Mouse (Mus musculus) forebrain, embryonic 16.5 days (tissue): ENCODE measurements at regions not wholly inside any gene's neighbourhood (a gene's known extent, or its start where the extent isn't known, plus 50 kb on each side); places are given as distances from the start of the nearest gene placed in this dataset.
A peak's percentile ranks its signal among the peaks of the same experiment; 100 is the strongest.

Experiments used
- ATAC-seq: fragments of 200-750 bp; cut with Nextera tagmentation; 2 replicates; pipeline ENCODE4 v1.8.0; 2017; ENCODE audit warnings: mild to moderate bottlenecking, moderate library complexity
- H3K27ac ChIP-seq: fragments of 300-500 bp; sonication (generic); 2 replicates; pipeline ENCODE4 v1.5.1; 2014; ENCODE audit warnings: low read length, control low read depth
- H3K27me3 ChIP-seq: fragments of 300-500 bp; sonication (generic); replicated peaks from 2 replicates; pipeline ENCODE4 v1.6.1; 2014; ENCODE audit warnings: low read length; ENCODE audit not compliant: control insufficient read depth, insufficient read depth
- H3K36me3 ChIP-seq: fragments of 300-500 bp; sonication (generic); 2 replicates; pipeline ENCODE4 v1.6.1; 2014; ENCODE audit not compliant: control insufficient read depth, insufficient read depth
- H3K4me1 ChIP-seq: fragments of 300-500 bp; sonication (generic); replicated peaks from 2 replicates; pipeline ENCODE4 v1.6.1; 2014; ENCODE audit warnings: low read length; ENCODE audit not compliant: control insufficient read depth, insufficient read depth
- H3K4me2 ChIP-seq: fragments of 300-500 bp; sonication (generic); 2 replicates; pipeline ENCODE4 v1.6.1; 2014; ENCODE audit warnings: mild to moderate bottlenecking, low read length, control low read depth
- H3K4me3 ChIP-seq: fragments of 300-500 bp; sonication (generic); replicated peaks from 2 replicates; pipeline ENCODE4 v1.5.1; 2014; ENCODE audit warnings: mild to moderate bottlenecking, low read length, control low read depth
- H3K9ac ChIP-seq: fragments of 300-500 bp; sonication (generic); replicated peaks from 2 replicates; pipeline ENCODE4 v1.6.1; 2014; ENCODE audit warnings: low read depth, low read length, control low read depth
- H3K9me3 ChIP-seq: fragments of 300-500 bp; sonication (generic); 2 replicates; pipeline ENCODE4 v1.6.1; 2016; ENCODE audit warnings: low read length; ENCODE audit not compliant: control insufficient read depth
- WGBS: fragments of 180-500 bp; shearing (Covaris S2); extraction: QIAGEN DNeasy Blood & Tissue Kit; methylation state at CpG from one replicate; pipeline ENCODE4 v1.1.7; 2014; 5-methylcytosine and 5-hydroxymethylcytosine counted together

- Histone ChIP-seq H3K4me1 (peaks cover 20% of the 10 kb centered on the region), H3K36me3 (no peaks in the 10 kb centered on the region), H3K27ac (no peak overlapping the region), H3K9me3 (no peaks in the 10 kb centered on the region), H3K27me3 (no peaks in the 10 kb centered on the region), H3K4me3 (no peak overlapping the region), H3K9ac (no peak overlapping the region), H3K4me2 (no peak overlapping the region)
- WGBS = 54% methylated on average over 4 of the region's 4 CpGs
- ATAC-seq = no peak
Measured at GRCm38 (mm10) chr9:43474303-43474643, 163.6 kb downstream of the Trim29 start.

GRCm38 (mm10) chr9:43480826-43481591 lies 170.4 kb downstream of the Trim29 start:
- no peaks in the 10 kb centered on the region for H3K36me3 ChIP-seq
- no peak overlapping the region for H3K27ac ChIP-seq
- H3K4me1 ChIP-seq = peaks cover 6% of the 10 kb centered on the region
- no peak overlapping the region for H3K4me2 ChIP-seq
- no peaks in the 10 kb centered on the region for H3K27me3 ChIP-seq
- peak; percentile 72 for ATAC-seq
- no peak overlapping the region for H3K4me3 ChIP-seq
- no peaks in the 10 kb centered on the region for H3K9me3 ChIP-seq
- WGBS = 30% methylated on average over 3 of the region's 3 CpGs
- H3K9ac ChIP-seq = no peak overlapping the region

GRCm38 (mm10) chr9:43482101-43483090 lies 171.7 kb downstream of the Trim29 start:
- WGBS = 79% methylated on average over 11 of the region's 11 CpGs
- no peak for ATAC-seq
- peaks cover 6% of the 10 kb centered on the region for H3K4me1 ChIP-seq
- no peaks in the 10 kb centered on the region for H3K9me3 ChIP-seq
- no peak overlapping the region for H3K4me2 ChIP-seq
- H3K9ac ChIP-seq = no peak overlapping the region
- H3K36me3 ChIP-seq = no peaks in the 10 kb centered on the region
- no peaks in the 10 kb centered on the region for H3K27me3 ChIP-seq
- H3K4me3 ChIP-seq = no peak overlapping the region
- H3K27ac ChIP-seq = no peak overlapping the region

DNA sequence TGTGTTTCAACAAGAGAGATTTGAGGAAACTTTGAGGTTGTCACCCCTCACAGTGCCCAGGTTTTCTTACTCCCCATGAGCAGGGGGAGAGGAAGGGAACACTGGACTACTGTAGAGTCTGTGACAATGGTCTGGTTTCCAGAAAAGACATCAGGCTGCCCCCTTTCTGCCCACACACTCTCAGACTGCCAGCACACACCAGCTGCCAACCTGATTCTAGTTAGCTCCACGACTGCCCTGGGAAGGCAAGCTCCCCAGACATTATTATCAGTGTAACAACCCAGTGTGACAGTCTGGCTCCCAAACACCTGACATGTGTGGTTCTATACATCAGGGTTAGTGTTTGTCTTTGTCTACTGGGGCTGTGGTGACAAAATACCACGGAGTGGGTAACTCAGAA lies 172.5 kb downstream of the Trim29 start:
- no peak overlapping the region for H3K9ac ChIP-seq
- H3K27me3 ChIP-seq = no peaks in the 10 kb centered on the region
- H3K36me3 ChIP-seq = no peaks in the 10 kb centered on the region
- 64% methylated on average over 2 of the region's 2 CpGs for WGBS
- H3K4me2 ChIP-seq = no peak overlapping the region
- H3K4me3 ChIP-seq = no peak overlapping the region
- no peak for ATAC-seq
- H3K4me1 ChIP-seq = peaks cover 6% of the 10 kb centered on the region
- no peak overlapping the region for H3K27ac ChIP-seq
- no peaks in the 10 kb centered on the region for H3K9me3 ChIP-seq

- no peaks in the 10 kb centered on the region for H3K27me3 ChIP-seq
- H3K36me3 ChIP-seq = no peaks in the 10 kb centered on the region
- ATAC-seq = no peak
- WGBS = 90% methylated on average over 2 of the region's 2 CpGs
- no peak overlapping the region for H3K27ac ChIP-seq
- H3K9me3 ChIP-seq = no peaks in the 10 kb centered on the region
- H3K4me1 ChIP-seq = peaks cover 6% of the 10 kb centered on the region
- H3K9ac ChIP-seq = no peak overlapping the region
- H3K4me2 ChIP-seq = no peak overlapping the region
- H3K4me3 ChIP-seq = no peak overlapping the region
Measured at GRCm38 (mm10) chr9:43483906-43484305, 173.3 kb downstream of the Trim29 start.

DNA sequence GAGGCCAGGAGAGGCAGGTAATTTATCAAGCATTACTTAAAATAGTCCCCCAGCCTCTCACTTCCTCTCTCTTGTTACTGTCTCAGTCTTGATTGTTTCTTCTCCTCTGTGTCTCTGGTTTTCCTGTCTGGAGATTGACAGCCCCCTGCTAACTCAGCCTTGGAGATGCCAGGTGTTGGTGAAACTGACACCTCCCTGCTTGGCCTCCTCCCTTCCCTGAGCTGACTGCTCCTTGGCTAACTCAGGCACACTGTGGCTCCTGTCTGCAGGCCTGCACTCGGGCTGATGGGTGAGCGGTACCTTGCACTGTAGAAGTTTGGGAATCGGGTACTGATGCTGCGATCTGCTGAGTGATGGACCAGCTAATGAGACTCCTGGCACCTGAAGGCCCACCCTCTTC lies 176.1 kb downstream of the Trim29 start:
- H3K27me3 ChIP-seq = no peaks in the 10 kb centered on the region
- H3K4me2 ChIP-seq = no peak overlapping the region
- no peak overlapping the region for H3K9ac ChIP-seq
- ATAC-seq = no peak
- 85% methylated on average over 4 of the region's 4 CpGs for WGBS
- H3K27ac ChIP-seq = no peak overlapping the region
- no peaks in the 10 kb centered on the region for H3K36me3 ChIP-seq
- H3K4me3 ChIP-seq = no peak overlapping the region
- no peaks in the 10 kb centered on the region for H3K9me3 ChIP-seq
- no peaks in the 10 kb centered on the region for H3K4me1 ChIP-seq

GRCm38 (mm10) chr9:43489205-43489604 lies 178.6 kb downstream of the Trim29 start:
- H3K4me2 ChIP-seq = no peak overlapping the region
- H3K36me3 ChIP-seq = no peaks in the 10 kb centered on the region
- ATAC-seq = no peak
- 72% methylated on average over 8 of the region's 8 CpGs for WGBS
- peaks cover 9% of the 10 kb centered on the region for H3K4me1 ChIP-seq
- H3K4me3 ChIP-seq = no peak overlapping the region
- H3K9me3 ChIP-seq = no peaks in the 10 kb centered on the region
- no peaks in the 10 kb centered on the region for H3K27me3 ChIP-seq
- H3K27ac ChIP-seq = no peak overlapping the region
- no peak overlapping the region for H3K9ac ChIP-seq

DNA sequence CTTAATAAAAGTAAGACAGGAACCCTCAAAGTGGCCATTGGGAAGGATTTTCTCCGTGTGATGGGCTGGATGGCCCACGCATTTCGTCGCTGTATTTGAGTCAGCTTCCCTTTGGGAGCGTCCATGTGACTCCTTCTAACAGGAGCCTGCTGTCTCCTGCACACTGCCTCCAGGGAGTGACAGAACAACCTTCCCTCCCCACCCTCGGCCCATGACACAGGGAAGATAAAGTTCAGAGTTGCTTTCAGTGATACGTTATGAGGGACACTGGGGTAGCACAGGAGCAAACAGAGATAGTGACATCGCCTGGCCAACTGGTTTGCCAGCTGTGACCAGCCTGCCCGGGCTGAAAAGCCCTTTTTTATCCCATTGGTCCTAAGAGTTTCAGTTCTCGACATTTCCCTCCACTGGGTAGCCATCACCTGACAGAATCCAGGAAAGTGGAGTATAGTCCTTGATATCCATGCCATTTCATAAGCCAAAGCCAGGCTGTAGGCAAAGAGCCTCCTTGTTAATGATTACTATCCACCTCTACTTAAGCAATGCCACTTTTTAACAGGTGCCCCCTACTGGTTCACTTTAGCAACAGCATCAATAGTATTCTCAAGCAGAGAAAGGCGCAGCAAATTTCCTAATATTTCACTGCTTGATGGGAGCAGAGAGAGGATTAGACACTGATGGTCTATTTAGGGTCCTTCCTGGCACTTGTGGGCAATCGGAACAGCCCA lies 180.5 kb downstream of the Trim29 start:
- H3K9ac ChIP-seq = no peak overlapping the region
- H3K36me3 ChIP-seq = no peaks in the 10 kb centered on the region
- WGBS = 77% methylated on average over 12 of the region's 12 CpGs
- H3K4me1 ChIP-seq = peaks cover 9% of the 10 kb centered on the region
- no peaks in the 10 kb centered on the region for H3K9me3 ChIP-seq
- H3K27ac ChIP-seq = no peak overlapping the region
- no peaks in the 10 kb centered on the region for H3K27me3 ChIP-seq
- ATAC-seq = no peak
- H3K4me3 ChIP-seq = no peak overlapping the region
- H3K4me2 ChIP-seq = no peak overlapping the region
